Mouse (Mus musculus): Measurements from ENCODE around the gene Pgpep1. TPM values are rescaled to one million over a fixed set of nuclear protein-coding genes. Genes with fewer than 3 reads are reported as not detected.
A peak's percentile ranks its signal among the peaks of the same experiment; 100 is the strongest.

Pgpep1 gene
- polyA plus RNA-seq, 1 experiment from 2014 or later: 50.5 TPM

- peaks cover 22% of the 10 kb centered on the region for H3K36me3 ChIP-seq
- H3K4me1 ChIP-seq: peaks cover 52% of the 10 kb centered on the region
- H3K4me3 ChIP-seq: peak overlapping the region; percentile 79; the same call in 1 of the 2 replicates
- ATAC-seq (ENCODE audit: insufficient number of reproducible peaks, insufficient read depth, low FRiP score, low TSS enrichment, low read depth): no peak
- no peak overlapping the region for H3K27ac ChIP-seq
- 0 out of 2 replicates have a peak, but pooled peaks cover 2% of the 10 kb centered on the region for H3K27me3 ChIP-seq
- 81% methylated on average over 9 of the region's 9 CpGs for WGBS
- peak overlapping the region; percentile 93 for H3K4me2 ChIP-seq
- H3K9me3 ChIP-seq: no peaks in the 10 kb centered on the region
- H3K9ac ChIP-seq: peak overlapping the region; percentile 90; the same call in 1 of the 2 replicates
These were observed 54.1 kb downstream of the Pgpep1 start for GRCm38 (mm10) chr8:70605871-70606779.

DNA sequence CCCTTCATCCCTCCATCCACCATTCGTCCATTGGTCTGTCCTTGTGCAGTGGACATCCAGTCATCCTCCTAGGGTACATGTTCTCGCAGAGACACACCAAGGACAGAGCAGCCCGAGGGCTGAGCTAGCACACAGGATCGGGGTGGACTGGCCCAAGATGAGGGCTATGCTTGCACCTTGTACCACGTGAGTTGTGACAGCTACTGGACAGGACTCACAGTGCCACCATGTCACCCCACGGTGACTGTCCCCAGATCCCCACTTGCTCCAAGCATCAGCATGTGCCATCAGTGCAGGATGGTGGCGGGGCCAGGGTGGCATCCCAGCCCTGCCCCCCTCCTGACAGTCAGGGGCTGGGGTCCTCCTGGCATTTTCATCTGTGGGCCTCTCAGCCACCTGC, 55.6 kb downstream of the Pgpep1 start:
- peaks cover 48% of the 10 kb centered on the region for H3K4me1 ChIP-seq
- H3K36me3 ChIP-seq: peaks cover 23% of the 10 kb centered on the region
- no peak overlapping the region for H3K4me3 ChIP-seq
- ATAC-seq (ENCODE audit: insufficient number of reproducible peaks, insufficient read depth, low FRiP score, low TSS enrichment, low read depth): no peak
- H3K4me2 ChIP-seq: no peak overlapping the region
- 88% methylated on average over 7 of the region's 7 CpGs for WGBS
- no peak overlapping the region for H3K27ac ChIP-seq
- H3K9me3 ChIP-seq: no peaks in the 10 kb centered on the region
- H3K9ac ChIP-seq: 0 out of 2 replicates have a peak overlapping the region, but pooled peaks have one; percentile 12
- H3K27me3 ChIP-seq: no peaks in the 10 kb centered on the region

GRCm38 (mm10) chr8:70602139-70602811, 57.9 kb downstream of the Pgpep1 start:
- no peaks in the 10 kb centered on the region for H3K9me3 ChIP-seq
- 93% methylated on average over 13 of the region's 13 CpGs for WGBS
- peaks cover 54% of the 10 kb centered on the region for H3K4me1 ChIP-seq
- H3K4me2 ChIP-seq: no peak overlapping the region
- no peak for ATAC-seq (ENCODE audit: insufficient number of reproducible peaks, insufficient read depth, low FRiP score, low TSS enrichment, low read depth)
- H3K9ac ChIP-seq: no peak overlapping the region
- no peak overlapping the region for H3K27ac ChIP-seq
- peaks cover 31% of the 10 kb centered on the region for H3K36me3 ChIP-seq
- H3K4me3 ChIP-seq: no peak overlapping the region
- no peaks in the 10 kb centered on the region for H3K27me3 ChIP-seq

- peaks cover 41% of the 10 kb centered on the region for H3K36me3 ChIP-seq
- WGBS: under 1% methylated on average over 26 of the region's 26 CpGs
- H3K9me3 ChIP-seq: no peaks in the 10 kb centered on the region
- peak overlapping the region; percentile 57 for H3K4me2 ChIP-seq
- peak overlapping the region; percentile 35; the same call in 1 of the 2 replicates for H3K27ac ChIP-seq
- peaks cover 6% of the 10 kb centered on the region; the same call in 1 of the 2 replicates for H3K27me3 ChIP-seq
- H3K4me1 ChIP-seq: peaks cover 54% of the 10 kb centered on the region
- no peak for ATAC-seq (ENCODE audit: insufficient number of reproducible peaks, insufficient read depth, low FRiP score, low TSS enrichment, low read depth)
- peak overlapping the region; percentile 23 for H3K4me3 ChIP-seq
- peak overlapping the region; percentile 27; the same call in 1 of the 2 replicates for H3K9ac ChIP-seq
These were observed 58.9 kb downstream of the Pgpep1 start for GRCm38 (mm10) chr8:70601271-70601649.

DNA sequence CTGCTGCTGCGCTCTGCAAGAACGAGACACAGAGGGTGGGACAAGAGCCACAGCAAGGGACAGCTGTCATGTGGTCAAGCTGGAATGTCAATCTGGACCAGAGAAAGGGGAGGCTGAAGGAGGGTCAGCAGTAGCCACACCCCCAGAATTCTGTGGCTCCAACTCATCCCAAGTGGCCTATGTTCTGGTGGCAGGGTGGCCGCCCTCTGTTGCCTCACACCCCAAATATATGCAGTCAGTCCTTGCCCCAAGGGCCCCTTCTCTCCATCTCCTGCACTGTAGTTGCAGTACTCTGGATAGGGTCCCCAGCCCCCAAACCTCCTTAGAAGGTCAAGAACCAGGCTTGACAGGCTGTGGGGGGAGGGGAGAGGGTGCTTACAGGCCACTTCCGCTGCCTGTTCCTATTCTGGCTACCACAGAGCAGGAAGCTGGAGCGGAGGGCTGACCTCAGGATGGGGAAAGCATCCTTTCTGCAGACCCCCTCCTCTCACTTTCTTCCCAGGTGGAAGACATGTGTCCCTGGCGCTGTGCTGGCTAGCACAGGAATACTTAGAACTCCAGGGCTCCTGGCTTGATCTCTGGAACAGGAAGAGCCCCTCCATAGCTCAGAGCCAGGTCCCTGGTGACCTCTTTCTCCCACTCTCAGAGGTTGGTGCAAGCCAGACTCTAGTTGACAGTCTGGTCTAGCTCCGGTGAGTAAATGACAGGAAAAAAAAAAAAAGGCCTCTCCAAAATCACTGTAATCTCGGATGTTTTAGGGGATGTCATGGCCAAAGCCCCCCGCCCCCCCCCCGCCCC, 59.5 kb downstream of the Pgpep1 start:
- Histone ChIP-seq H3K4me2 (peak overlapping the region; percentile 57), H3K36me3 (peaks cover 47% of the 10 kb centered on the region), H3K9ac (peak overlapping the region; percentile 27; the same call in 1 of the 2 replicates), H3K27me3 (peaks cover 6% of the 10 kb centered on the region; the same call in 1 of the 2 replicates), H3K9me3 (no peaks in the 10 kb centered on the region), H3K4me3 (peak overlapping the region; percentile 23), H3K4me1 (peaks cover 55% of the 10 kb centered on the region), H3K27ac (peak overlapping the region; percentile 35; the same call in 1 of the 2 replicates)
- no peak for ATAC-seq (ENCODE audit: insufficient number of reproducible peaks, insufficient read depth, low FRiP score, low TSS enrichment, low read depth)
- 23% methylated on average over 10 of the region's 10 CpGs for WGBS

- no peak overlapping the region for H3K4me3 ChIP-seq
- no peak overlapping the region for H3K4me2 ChIP-seq
- H3K27ac ChIP-seq: no peak overlapping the region
- 84% methylated on average over 12 of the region's 12 CpGs for WGBS
- ATAC-seq (ENCODE audit: insufficient number of reproducible peaks, insufficient read depth, low FRiP score, low TSS enrichment, low read depth): no peak
- H3K36me3 ChIP-seq: peaks cover 48% of the 10 kb centered on the region
- peaks cover 64% of the 10 kb centered on the region for H3K4me1 ChIP-seq
- peaks cover 6% of the 10 kb centered on the region; the same call in 1 of the 2 replicates for H3K27me3 ChIP-seq
- H3K9ac ChIP-seq: peak overlapping the region; percentile 85; the same call in 1 of the 2 replicates
- H3K9me3 ChIP-seq: no peaks in the 10 kb centered on the region
These were observed 60.5 kb downstream of the Pgpep1 start for GRCm38 (mm10) chr8:70599507-70600290.

- peaks cover 6% of the 10 kb centered on the region; the same call in 1 of the 2 replicates for H3K27me3 ChIP-seq
- H3K4me3 ChIP-seq: peak overlapping the region; percentile 55
- peak overlapping the region; percentile 69; the same call in 1 of the 2 replicates for H3K27ac ChIP-seq
- peak overlapping the region; percentile 85 for H3K9ac ChIP-seq
- H3K4me1 ChIP-seq: peaks cover 66% of the 10 kb centered on the region
- H3K36me3 ChIP-seq: peaks cover 45% of the 10 kb centered on the region
- WGBS: 12% methylated on average over 10 of the region's 10 CpGs
- ATAC-seq (ENCODE audit: insufficient number of reproducible peaks, insufficient read depth, low FRiP score, low TSS enrichment, low read depth): no peak
- H3K9me3 ChIP-seq: no peaks in the 10 kb centered on the region
- peak overlapping the region; percentile 89 for H3K4me2 ChIP-seq
These were observed 61.5 kb downstream of the Pgpep1 start for GRCm38 (mm10) chr8:70598722-70599121.

DNA sequence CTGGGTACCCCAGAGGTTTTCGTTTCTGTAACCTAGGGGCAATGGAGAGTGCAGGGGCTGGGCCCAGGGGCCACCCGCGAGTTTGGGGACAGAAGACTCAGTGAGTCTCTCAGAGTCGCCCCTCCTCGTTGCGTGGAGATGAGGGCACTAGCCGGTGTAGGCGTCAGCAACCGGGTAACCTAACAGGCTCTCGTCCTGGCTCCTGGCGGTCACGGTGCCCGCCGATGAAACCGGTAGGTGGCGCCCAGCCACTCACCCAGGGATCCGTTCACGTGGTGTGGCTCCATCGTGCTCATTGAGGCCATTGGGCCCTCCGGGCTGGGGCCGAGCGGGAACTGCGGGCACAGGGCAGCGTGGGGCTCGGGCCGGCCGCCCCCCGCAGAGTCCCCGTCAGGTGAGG, 61.9 kb downstream of the Pgpep1 start:
- Histone ChIP-seq H3K4me1 (peaks cover 70% of the 10 kb centered on the region), H3K36me3 (peaks cover 45% of the 10 kb centered on the region), H3K4me3 (peak overlapping the region; percentile 55), H3K27ac (peak overlapping the region; percentile 69), H3K4me2 (peak overlapping the region; percentile 89), H3K9ac (peak overlapping the region; percentile 85), H3K27me3 (peaks cover 6% of the 10 kb centered on the region; the same call in 1 of the 2 replicates), H3K9me3 (no peaks in the 10 kb centered on the region)
- WGBS: under 1% methylated on average over 29 of the region's 29 CpGs
- peak; percentile 5; the same call in 1 of the 2 replicates for ATAC-seq (ENCODE audit: insufficient number of reproducible peaks, insufficient read depth, low FRiP score, low TSS enrichment, low read depth)

- peak overlapping the region; percentile 55 for H3K4me3 ChIP-seq
- peak overlapping the region; percentile 89 for H3K4me2 ChIP-seq
- H3K9me3 ChIP-seq: no peaks in the 10 kb centered on the region
- no peak for ATAC-seq (ENCODE audit: insufficient number of reproducible peaks, insufficient read depth, low FRiP score, low TSS enrichment, low read depth)
- peaks cover 74% of the 10 kb centered on the region for H3K4me1 ChIP-seq
- peaks cover 6% of the 10 kb centered on the region; the same call in 1 of the 2 replicates for H3K27me3 ChIP-seq
- H3K9ac ChIP-seq: peak overlapping the region; percentile 85
- H3K27ac ChIP-seq: peak overlapping the region; percentile 69
- H3K36me3 ChIP-seq: peaks cover 40% of the 10 kb centered on the region
- 7% methylated on average over 62 of the region's 68 CpGs for WGBS
These were observed 62.5 kb downstream of the Pgpep1 start for GRCm38 (mm10) chr8:70597417-70598272.

All from embryonic facial prominence, embryonic 13.5 days (tissue).